Mouse (Mus musculus) left cerebral cortex, adult 18-20 months (tissue): Measurements from ENCODE around the gene Nck2. TPM values are rescaled to one million over a fixed set of nuclear protein-coding genes. Genes with fewer than 3 reads are reported as not detected.

Experiments used
- DNase-seq, 2 experiments: peaks; one replicate each; pipeline ENCODE4 v3.0.0; 2021 to 2022; ENCODE audit warnings: low spot score in 2 of 2, mixed read lengths in 1 of 2
- total RNA-seq, 2 experiments: library from RNA; stranded (reverse); gene quantifications; 2 replicates each; pipeline ENCODE4 v1.2.3; 2021

The Nck2 gene
- total RNA-seq, 2 experiments from 2014 or later: 40.2 to 40.7 TPM

- no peak for DNase-seq
These were observed 52.6 kb downstream of the Nck2 start for GRCm38 (mm10) chr1:43496993-43497392.

GRCm38 (mm10) chr1:43497951-43498350 is 53.6 kb downstream of the Nck2 start:
- DNase-seq: no peak

GRCm38 (mm10) chr1:43500121-43500520 is 55.7 kb downstream of the Nck2 start:
- DNase-seq: no peak

DNA sequence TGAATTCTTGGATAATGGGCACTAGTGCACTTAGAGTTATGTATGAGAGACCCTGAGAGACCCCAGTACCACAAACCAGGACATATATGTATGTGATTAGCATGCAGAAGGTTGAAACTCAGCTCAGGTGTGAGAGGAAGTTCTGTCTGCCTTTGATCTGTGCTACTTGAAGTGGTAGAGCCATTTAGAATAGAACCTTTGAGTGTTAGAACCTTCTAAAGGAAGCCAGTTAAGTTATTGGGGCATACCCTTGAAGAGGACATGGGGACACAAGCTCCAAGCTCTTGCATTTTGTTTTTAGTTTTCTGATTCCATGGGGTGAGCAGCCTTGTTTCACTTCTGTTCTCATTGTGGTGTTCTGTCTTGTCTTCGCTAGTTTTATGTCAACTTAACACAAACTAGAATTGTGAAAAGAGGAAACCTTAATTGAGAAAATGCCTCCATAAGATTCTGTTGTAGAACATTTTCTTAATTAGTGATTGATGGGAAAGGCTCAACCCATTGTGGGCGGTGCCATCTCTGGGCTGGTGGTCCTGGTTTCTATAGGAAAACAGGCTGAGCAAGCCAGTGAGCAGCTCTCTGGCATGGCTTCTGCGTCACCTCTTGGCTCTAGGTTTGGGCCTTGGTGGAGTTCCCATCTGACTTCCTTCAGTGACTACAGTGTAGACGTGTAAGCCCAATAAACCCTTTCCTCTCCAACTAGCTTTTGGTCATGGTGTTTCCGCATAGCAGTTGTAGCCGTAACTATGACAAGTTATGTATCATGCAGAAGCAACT is 57.0 kb downstream of the Nck2 start:
- DNase-seq: peak; percentile 15 to 17

DNA sequence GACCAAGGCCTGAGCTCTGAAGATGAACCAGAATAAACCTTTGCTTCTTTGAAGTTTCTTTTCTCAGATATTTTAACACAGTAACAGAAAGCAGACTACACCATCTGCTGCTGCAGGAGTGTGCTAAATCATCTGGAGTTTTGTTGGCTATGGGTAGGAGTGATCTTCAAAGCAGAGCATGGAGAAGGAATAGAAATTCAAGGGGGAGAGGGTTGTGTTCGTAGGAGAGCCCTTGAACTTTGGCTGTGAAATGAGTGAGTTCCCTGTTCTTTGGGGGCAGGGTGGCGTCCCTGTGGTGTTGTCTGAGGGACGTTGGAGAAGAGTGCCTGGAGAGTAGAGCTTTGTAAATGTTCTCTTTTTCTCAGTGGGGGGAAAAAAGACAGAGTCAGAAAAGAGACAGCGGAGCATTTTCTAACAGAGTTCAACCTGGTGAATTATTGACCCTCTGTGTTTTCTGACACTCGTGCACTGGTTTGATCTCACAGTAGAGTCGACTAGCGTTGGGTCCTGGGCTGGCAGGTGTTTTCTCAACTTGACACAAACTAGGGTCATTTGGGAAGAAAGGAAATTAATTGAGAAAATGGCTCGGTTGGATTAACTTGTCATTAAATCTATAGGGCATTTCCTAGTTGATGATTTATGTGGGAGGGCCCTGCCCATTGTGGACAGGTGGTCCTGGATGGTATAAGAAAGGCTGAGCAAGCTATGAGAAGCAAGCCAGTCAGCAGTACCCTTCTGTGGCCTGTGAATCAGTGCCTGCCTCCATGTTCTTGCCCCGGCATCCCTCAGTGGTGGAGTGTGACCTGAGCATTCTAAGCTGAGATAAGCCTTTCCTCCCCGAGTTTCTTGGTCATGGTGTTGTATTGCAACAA is 57.8 kb downstream of the Nck2 start:
- DNase-seq: peak; percentile 21 to 64

DNA sequence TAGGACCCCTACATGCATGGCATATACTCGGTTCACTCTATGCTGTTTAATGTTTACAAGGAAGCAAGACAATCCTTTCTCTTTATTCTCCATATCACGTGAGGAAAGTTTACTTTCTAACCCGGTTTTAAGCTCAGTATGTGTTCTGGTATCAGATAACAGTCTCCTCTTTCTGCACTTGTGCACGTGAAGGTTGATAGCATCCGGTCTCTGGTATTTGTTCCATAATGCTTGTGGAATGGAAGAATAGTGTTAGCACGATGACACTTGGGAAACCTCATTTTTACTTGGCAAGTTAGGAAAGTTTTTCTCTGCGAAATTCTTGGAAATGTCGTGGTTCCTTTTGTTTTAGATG is 58.4 kb downstream of the Nck2 start:
- DNase-seq: no peak

DNA sequence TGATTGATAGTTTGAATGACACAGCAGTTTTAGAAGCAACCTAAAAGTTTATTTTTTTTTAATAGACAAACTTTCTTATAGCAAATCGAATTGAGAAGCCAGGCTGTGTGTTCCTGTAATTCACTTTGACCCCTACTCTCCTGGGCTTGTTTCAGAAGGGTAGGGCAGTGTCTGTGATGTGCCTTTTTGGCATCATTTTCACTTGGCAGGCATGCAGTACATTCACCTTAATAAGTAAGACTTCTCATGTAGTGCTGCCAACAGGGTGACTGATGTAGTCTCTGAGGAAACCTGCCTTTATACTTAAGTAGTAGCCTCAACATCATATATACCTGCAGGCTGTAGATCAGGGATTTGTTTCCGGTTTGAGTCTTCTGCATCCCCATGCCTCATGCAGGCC is 58.9 kb downstream of the Nck2 start:
- no peak for DNase-seq

DNA sequence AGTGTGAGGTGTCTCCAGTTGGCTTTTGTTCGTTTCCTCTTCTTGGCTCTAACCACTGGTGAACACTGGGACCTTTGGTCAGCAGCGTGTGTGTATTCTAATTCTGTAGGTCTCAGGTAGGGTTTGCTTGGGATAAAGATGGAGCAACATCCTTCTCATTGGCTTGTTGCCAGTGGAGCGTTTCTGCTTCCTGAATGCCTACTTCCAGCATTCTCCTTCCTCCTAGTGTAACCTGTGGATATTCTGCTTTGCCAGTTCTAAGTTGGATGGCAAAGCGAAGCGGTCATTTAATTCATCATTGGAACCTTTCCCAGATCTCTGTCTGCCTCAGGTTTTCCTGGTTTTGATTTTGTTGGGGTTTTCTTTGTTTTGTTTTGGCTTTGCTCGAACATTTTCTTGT is 59.3 kb downstream of the Nck2 start:
- no peak for DNase-seq

GRCm38 (mm10) chr1:43504235-43504634 is 59.9 kb downstream of the Nck2 start:
- no peak for DNase-seq

- DNase-seq: no peak
These were observed 62.3 kb downstream of the Nck2 start for GRCm38 (mm10) chr1:43506638-43507037.

DNA sequence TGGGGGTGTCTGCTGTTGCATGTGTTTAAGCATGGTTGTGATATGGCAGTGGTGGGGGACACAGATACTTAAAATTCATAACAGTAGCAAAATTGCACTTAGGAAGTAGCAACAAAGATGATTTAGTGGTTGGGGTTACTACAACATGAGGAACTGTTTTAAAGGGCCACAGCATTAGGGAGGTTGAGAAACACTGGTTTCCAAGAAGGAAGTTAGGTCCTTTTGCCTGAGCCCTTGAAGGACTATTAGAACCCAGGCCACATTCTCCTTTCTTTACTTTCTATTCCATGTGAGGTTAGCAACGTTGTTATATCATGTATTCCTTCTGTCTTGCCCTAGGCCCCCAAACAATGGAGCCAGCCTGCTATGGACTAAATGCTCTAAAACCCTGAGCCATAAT is 63.4 kb downstream of the Nck2 start:
- no peak for DNase-seq

GRCm38 (mm10) chr1:43511256-43511655 is 66.9 kb downstream of the Nck2 start:
- DNase-seq: no peak

- DNase-seq: no peak
These were observed 67.3 kb downstream of the Nck2 start for GRCm38 (mm10) chr1:43511667-43512066.

DNA sequence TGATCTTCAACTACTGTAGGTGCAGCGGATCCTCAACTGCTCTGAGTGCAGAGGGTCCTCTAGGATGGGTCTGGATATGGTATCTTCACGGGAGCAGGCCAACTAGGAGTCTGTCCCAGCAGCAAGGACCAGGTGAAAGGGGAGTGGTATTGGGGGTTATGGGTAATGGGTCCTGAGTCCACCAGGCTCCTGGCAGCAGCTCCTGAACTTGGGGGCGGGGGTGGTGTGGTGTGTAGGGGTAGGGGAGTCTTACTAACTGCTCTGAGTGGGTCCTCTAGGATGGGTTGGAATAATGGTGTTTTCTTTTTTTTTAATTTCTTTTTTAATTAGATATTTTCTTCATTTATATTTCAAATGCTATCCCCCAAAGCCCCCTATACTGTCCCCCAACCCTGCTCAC is 73.0 kb downstream of the Nck2 start:
- DNase-seq: no peak

- no peak for DNase-seq
These were observed 76.0 kb downstream of the Nck2 start for GRCm38 (mm10) chr1:43520216-43520988.

- DNase-seq: no peak
These were observed 76.6 kb downstream of the Nck2 start for GRCm38 (mm10) chr1:43520989-43521371.

GRCm38 (mm10) chr1:43521512-43521911 is 77.1 kb downstream of the Nck2 start:
- DNase-seq: no peak

GRCm38 (mm10) chr1:43521950-43522349 is 77.6 kb downstream of the Nck2 start:
- no peak for DNase-seq

GRCm38 (mm10) chr1:43522976-43523375 is 78.6 kb downstream of the Nck2 start:
- DNase-seq: no peak

GRCm38 (mm10) chr1:43524332-43524731 is 80.0 kb downstream of the Nck2 start:
- no peak for DNase-seq

DNA sequence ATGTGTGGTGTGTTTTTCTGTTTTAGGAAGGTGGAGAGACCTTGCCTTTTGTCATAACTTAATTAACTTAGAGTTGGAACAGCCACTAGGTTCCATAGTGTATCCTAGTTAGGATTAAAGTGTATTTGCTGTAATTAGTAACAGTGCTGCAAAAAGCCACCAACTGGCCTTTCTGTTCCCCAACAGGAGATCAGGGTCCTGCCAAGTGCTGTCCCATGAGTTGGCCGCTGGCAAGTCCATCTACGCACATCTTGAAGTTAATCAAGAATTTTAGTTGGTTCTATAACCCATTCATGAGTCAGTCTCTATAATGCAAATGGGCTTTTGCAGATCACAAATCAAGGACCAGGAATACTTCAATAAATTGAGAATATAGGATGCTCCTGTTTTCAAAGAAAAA is 83.9 kb downstream of the Nck2 start:
- no peak for DNase-seq

DNA sequence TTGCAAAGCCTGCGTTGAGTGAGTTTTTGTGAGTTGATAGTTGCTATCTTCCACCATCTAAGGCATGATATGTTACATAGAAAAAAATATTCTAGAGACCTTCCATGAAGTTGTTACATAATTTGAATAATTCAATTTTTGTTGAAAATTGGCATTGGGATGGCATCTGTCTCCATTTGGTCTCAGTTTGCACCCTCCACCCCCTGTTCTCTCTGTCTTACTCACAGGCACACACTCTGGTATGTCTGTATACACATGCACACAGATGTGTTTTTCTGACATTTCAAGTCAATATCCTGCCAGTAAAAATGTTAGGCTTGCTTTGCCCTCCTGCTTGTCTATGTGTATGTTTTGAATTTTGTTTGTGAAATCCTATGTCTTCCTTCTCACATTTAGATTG is 84.7 kb downstream of the Nck2 start:
- DNase-seq: no peak
